Mouse (Mus musculus) frontal cortex, postnatal 36 days (tissue): ENCODE data around the gene Cand2.

Source experiments
- DNase-seq, 2 experiments: peaks; one replicate each; pipeline ENCODE4 v3.0.0; 2022; ENCODE audit warnings: low spot score in 2 of 2

Gene Cand2

DNA sequence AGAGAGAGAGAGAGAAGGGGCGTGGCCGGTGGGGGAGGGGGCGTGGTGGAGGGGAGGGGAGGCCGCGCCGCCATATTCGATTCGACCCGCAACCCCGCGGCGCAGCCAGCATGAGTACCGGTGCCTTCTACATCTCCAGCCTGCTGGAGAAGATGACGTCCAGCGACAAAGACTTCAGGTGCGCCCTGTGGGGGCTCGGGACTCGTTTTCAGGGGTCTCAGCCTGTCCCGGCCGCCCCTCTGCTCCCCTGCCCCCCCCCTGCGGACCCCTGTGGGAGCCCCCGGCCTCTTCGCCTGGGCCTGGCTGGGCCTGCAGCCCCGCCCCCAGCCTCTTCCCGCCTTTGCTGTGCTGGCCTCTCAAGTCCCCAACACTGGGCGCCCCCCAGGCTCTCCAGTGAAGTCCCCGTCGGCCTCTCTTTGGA lies at the start of gene Cand2:
TSS of gene Cand2 (plus strand) at position 38 of the 421 bp plus-strand sequence.
- no peak for DNase-seq

DNA sequence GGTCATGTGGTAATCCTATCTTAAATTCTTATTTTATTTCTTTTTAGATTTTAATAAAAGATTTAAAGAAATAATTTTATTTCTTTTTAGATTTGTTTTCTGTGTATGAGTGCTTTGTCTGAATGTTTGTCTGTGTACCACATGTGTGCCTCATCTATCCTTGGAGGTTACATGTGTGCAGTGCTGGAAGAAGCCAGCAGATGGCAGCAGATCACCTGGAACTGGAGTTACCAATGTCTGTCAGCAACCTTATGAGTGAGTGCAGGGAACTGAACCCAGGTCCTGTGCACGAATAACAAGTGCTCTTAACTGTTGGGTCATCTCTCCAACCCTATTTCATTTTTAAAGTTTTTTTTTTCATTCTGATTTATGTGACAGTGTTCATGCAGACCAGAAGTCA lies 47.2 kb upstream of the Cand2 start:
- DNase-seq = peak; percentile 35

- DNase-seq = no peak
These were observed 46.8 kb upstream of the Cand2 start for GRCm38 (mm10) chr6:115727570-115727969.

DNA sequence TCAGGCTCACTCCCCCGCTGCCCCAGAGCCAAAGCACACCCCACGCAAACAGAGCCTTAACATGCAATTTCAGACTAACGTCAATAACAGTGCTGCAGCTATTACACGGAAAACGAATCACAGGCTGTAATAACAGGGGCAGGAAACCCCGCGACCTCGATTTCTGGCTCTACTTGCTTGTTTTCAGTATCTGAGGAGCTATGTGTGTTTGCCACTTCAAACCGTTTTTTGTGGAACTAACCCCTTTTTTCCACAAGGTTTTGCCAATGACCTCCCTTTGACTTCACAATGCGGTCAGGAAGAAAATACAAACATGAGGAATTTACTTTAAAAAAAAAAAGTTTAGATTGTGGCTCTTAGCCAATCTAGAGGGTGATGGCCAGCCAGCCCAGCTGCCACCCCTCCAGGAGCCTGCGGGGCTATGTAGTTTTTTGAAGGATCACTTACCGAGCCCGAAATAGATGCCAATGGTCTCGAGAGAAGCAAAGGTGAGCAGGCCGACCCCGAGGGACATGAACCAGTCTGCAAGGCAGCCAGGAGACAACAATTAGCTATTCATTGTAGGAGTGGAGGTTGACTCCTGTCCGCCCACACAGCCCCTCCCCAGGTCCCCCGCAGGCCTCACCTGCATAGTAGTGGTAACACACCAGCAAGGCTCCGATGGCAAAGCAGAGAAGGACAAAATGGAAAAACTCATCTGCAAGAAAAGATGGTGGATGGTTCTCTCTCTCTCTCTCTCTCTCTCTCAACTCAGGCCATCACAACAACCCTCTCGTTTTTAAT lies 43.6 kb upstream of the Cand2 start:
- no peak for DNase-seq

DNA sequence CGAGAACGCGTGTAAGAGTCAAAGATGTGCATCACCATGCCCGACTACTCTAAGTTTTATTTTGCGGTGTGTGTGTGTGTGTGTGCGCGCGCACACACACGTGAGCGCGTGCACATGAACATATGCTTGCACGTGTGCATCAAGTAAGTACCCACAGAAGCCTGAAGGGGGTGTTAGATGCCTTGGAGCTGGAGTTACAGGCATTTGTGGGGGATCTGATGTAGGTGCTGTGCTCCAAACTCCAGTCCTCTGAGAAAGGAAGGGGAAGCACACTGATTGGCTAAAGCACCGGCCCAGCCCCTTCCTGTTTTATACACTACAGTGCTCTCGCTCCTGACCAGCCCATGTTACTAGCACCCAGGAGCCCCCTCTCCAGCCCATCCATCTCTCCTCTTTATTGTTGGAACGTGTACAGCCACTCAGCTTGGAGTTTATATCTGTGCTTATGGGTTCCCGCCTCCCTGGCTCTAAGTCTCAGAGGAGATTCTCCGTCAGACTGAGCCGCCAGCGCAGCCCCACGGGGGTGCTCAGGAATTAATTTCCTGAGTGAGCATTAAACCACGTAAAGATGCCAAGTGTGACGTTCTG lies 41.9 kb upstream of the Cand2 start:
- DNase-seq = no peak

DNA sequence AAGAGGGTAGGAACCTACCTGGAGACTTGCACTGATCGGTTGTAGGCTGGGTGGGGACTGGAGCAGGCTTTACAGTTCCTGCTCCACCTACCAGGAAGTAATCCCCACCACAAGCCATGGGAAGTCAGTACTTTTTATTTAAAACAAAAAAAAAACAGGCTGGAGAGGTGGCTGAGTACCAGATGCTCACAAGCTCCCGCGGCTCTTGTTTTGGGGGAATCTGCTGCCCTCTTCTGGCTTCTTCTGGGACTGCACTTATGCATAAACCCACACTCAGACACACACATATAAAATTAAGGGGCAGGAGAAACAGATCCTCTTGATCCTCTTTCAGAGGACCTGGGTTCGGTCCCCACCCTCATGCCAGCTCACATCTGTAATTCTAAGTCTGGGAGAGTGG lies 39.4 kb upstream of the Cand2 start:
- DNase-seq = no peak

DNA sequence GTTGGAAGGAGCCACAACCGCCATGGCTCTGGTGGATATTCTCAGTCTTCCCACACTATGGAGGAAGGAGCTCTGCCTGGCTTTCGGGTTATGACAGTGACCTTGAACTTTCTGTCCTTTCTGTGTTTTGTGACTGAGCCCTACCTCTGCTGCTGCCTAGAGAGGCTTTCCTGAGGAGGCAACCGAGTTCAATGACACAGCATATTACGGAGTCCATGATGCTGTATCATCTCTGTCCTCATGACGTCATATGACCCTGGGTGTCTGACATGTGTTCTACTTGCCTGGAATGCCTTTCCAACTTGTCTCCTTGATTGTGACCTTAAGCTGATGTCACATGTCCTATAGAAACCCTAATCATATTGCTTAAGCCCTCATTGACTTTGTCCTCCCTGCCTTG lies 35.3 kb upstream of the Cand2 start:
- no peak for DNase-seq

DNA sequence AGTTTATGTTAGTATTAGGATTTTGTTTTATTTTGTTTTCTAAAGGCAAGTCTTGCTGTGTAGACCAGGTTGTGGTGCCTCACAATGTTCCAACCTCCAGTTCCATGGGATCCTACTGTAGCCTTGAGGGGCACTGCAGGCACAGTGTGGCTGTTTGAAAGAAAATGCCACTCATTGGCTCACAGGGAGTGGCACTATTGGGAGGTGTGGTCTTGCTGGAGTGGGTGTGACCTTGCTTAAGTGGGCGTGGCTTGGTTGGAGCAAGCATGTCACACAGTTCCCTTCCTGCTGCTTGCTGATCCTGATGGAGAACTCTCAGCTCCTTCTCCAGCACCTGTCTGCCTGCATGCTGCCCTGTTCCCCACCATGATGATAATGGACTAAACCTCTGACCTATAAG lies 30.8 kb upstream of the Cand2 start:
- no peak for DNase-seq

- DNase-seq = no peak
These were observed 28.0 kb upstream of the Cand2 start for GRCm38 (mm10) chr6:115746326-115746725.

DNA sequence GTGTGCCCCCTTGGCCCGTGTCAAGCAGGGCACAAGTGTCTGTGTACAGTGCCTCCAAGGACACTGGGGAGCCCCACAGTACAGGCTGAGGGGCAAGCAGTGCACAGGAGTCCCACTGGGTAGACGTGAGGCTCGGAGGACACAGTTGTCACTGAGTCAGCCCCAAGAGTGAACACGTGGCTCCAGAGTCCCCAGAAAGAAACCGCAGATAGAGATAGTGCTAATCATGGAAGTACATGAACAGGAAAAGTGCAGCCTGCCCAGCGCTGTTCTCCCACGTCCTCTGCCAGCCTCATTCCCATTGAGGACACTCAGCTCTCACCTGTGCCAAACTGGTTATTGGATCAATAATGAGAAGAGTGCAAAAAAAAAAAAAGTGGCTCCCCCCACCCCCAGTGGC lies 18.8 kb upstream of the Cand2 start:
- DNase-seq = no peak

GRCm38 (mm10) chr6:115758981-115759435 lies 15.3 kb upstream of the Cand2 start:
- no peak for DNase-seq

DNA sequence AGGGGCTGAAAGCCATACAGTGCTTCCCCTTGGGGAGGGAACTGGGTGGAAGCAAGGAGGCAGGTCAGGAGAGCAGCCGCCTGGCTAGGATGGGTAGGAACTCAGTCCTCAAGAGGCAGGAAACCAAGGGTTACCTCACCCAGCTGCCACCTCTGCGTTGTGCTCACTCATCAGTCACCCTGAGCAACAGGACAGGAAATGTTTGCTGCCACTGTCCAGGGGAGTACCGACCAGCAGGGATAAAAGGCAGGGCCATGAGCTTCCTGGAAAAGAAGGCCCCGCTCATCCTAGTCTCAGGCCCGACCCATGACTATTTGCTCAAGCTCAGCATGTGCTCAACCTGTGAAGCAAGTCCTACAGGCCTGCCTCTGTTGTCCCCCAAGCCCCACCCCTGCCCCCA lies 14.9 kb upstream of the Cand2 start:
- no peak for DNase-seq

- DNase-seq = no peak
These were observed 14.2 kb upstream of the Cand2 start for GRCm38 (mm10) chr6:115760137-115760536.

DNA sequence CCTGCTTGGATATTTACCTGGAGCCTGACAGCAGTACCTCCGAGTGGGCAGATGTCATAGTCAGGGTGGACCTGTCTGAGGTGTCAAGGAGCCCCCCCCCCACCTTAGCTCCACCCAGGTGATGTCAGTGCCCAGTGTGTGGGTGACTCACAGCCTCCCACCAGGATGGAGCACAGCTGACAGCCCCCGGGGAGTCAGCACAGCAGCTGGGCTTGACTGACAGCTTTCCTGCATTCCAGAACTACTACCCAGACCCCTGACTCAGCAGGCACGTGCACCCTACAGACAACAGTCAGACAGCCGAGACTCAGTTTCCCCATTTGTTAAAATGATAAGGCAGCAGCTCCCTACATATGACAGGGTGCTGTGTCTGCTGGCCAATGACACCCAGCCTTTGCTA lies 13.4 kb upstream of the Cand2 start:
- no peak for DNase-seq

DNA sequence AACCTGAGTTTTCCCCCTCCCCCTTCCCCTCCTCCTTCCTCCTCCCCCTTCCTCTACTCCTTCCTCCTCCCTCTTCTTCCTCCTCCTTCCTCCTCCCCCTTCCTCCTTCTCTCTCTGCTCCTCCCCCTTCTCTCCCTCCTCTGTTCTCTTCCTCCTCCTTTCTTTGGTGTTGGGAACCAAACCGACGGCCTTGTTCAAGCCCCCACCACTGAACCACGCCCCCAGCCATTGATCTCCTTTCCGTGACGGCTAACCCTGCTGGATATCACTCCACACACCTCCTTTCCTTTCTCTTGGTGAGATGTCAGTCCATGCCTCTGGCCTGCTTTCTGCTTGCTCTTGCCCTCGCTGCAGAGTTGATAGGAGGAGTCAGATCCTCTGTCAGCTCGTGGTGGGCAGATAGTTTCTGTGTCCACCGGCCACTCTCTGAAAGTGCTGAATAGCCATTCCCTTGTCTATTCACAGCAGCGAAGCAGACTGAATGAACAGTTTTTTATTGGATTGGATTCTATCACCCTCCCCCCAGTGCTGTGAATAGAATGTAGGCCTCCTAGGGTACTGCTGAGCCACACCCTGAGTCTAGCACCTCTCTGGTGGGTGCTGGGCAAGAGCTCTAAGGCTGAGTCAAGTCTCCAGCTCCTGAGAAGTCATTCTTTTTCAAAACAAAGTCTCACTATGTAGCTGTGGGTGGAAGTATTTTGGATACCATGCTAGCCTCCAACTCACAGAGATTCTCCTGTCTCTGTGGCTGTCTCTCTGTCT lies 12.2 kb upstream of the Cand2 start, which contains the start of gene Tmem40:
TSS of gene Tmem40 (minus strand) at position 416 of the 762 bp plus-strand sequence.
- DNase-seq = peak in 1 of 2 experiments; percentile 23

DNA sequence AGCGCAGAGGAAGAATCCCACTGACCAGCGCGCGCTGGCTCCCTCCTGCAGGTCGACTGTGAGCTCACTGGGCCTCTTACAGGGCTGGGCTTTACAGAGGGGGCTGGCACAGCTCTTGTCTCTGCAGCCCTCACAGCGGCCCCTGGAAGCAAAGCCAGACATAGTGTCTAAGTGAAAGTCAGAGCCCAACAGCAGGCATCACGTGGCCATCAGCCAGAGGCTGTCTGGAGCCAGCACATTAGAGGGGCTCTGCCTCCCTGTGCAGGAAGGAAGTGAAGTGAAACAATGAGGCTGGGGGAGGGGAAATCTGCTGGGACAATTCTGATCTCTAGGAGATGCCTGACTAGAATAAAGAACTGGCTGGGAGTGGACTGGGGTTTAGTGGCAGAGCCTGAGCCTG lies 10.2 kb upstream of the Cand2 start:
- peak in 1 of 2 experiments; percentile 14 for DNase-seq

DNA sequence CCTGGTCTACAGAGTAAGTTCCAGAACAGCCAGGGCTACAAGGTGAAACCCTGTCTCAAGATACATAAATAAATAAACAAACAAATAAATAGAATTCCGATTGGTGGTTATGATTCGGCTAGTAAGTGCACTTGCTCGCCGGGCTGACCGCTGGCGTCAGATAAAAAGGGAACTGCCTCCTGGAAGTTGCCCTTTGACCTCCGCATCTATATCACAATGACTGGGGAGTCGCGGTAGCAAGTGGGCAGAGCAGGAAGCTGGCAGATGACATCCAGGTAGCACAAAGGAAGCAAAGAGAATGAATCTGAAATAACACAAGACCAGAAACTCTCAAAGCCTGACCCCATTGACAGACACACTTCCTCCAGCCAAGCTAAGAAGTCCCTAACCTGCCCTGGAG lies 7.0 kb upstream of the Cand2 start:
- no peak for DNase-seq

DNA sequence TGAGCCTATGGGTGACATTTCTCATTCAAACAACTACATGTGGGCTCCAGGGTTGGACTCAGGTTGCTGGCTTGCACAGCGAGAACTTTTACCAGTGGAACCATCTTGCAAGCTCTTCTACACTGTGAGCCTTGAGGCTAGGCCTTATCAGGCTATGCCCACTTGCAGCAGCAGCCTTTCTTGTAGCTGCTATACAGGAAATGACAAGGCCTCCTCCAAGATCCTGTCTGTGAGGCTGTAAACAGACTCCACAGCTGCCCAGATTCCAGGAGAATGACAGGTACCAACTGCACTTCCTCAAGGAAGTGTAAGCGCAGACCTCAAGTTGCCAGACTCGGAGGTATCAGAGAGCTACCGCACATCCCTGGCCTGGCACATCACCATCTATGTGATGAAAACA lies 6.1 kb upstream of the Cand2 start:
- no peak for DNase-seq

DNA sequence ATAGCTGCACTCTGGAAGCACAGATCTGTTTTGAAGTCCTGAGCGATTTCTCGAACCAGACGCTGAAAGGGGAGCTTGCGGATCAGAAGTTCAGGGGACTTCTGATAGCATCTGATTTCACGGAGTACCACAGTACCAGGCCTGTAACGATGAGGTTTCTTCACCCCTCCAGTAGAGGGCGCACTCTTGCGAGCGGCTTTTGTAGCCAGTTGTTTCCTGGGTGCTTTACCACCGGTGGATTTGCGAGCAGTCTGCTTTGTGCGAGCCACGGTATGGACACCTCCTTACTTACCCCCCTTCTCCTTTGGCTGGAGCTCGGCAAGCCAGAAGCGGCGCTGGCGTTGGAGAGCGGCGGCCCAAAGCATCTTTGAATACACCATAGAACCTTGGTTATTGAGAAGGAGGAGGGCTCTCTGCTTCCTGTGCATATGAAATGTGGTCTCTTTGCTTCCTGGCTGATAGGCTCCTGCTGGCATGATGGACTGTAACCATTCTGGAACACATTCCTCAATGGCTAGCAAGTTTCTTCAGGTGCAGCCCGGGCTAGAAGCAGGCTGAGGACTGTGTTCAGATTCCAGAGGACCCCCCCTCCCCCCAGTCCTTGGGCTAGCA lies 4.2 kb upstream of the Cand2 start:
- no peak for DNase-seq

DNA sequence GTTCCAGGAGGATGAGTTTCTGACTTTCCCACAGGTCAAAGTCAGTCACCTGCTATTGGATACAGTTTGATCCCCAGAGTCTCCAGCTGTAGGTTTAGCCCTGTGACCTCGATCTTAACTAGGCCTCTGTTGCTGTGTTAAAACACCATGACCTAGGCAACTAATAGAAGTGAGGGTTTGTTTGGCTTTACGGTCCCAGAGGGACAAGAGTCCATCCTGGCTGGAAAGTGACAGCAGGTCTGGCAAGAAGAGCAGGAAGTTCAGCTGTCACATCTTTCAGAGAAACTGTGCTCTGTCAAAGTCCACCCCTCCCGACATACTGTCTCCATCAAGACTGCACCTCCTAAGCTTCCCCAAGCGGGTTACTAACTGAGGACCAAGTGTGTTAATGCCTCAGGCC lies 3.5 kb upstream of the Cand2 start:
- no peak for DNase-seq

- DNase-seq = no peak
These were observed 2.1 kb upstream of the Cand2 start for GRCm38 (mm10) chr6:115772201-115772600.

DNA sequence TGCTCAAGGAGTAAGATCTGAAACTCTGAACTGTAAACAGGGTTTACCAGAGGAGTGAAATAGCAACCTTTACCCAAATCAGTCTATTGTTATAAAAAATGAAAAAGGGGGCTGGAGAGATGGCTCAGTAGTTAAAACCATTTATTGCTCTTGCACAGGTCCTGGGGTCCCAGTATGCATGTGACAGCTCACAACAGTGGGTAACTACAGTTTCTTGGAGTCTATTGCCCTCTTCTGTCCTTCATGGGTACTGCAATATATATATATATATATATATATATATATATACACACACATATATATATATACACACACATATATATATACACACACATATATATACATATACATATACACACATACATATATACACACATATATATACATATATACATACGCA lies 1.7 kb upstream of the Cand2 start:
- DNase-seq = no peak
